In genomic region chr9:35239734-35240133, GRCm38 (mm10) we compare ENCODE assay signal across 11 mouse cellular contexts. TPM values are rescaled to one million over a fixed set of nuclear protein-coding genes. Genes with fewer than 3 reads are reported as not detected.
DNase-seq lines count a peak whose midpoint lies in the region; ATAC-seq and TF ChIP-seq lines count a peak whose summit lies in the region.
"Had no signal": no experiment of that assay in that cellular context is flagged by ENCODE, and none has a peak within 500 bp of the region (broad histone marks: within the 10 kb centered on the region; RNA-seq: fewer than 3 reads in every experiment).

No protein-coding gene starts in this region.

- in situ Hi-C loops in CH12.LX (cut with MboI; ENCODE audit: low pct_ligation_motif_present, low pct_unique_long_range_greater_than_20kb, low sequenced_read_pairs) = no loop called here

- no peaks in the 10 kb centered on the region for H3K9me3 ChIP-seq in heart, postnatal 0 days (replicated peaks; ENCODE audit: control insufficient read depth, low read length)
- H3K9me3 ChIP-seq in heart, embryonic 12.5 days (replicated peaks) = no peaks in the 10 kb centered on the region
- H3K9me3 ChIP-seq in lung, embryonic 14.5 days (ENCODE audit: low read depth, low read length) = no peaks in the 10 kb centered on the region
- H3K9me3 ChIP-seq in CH12.LX (replicated peaks; ENCODE audit: low read length) = no peaks in the 10 kb centered on the region
- H3K9me3 ChIP-seq: liver, embryonic 15.5 days had no signal

- no peak for TF ChIP-seq POLR2A in lung, adult 2 months (IDR thresholded peaks at IDR 0.05; ENCODE audit: borderline replicate concordance, extremely low read depth, low read depth, low read length)
- TF ChIP-seq POLR2A in CH12.LX (IDR thresholded peaks at IDR 0.05; ENCODE audit: low read depth, low read length) = no peak

- 0 out of 2 replicates have a peak, but pooled peaks have one; percentile 11 for TF ChIP-seq CTCF in heart, postnatal 0 days (IDR thresholded peaks at IDR 0.05; ENCODE audit: low read depth)
- TF ChIP-seq CTCF in lung, embryonic 14.5 days (IDR thresholded peaks at IDR 0.05; ENCODE audit: low read depth) = 0 out of 2 replicates have a peak, but pooled peaks have one; percentile 4
- TF ChIP-seq CTCF in lung, adult 2 months (IDR thresholded peaks at IDR 0.05; ENCODE audit: insufficient read depth, low read length) = no peak
- TF ChIP-seq CTCF in CH12.LX (conservative IDR thresholded peaks at IDR 0.05 in 1 of 2, IDR thresholded peaks at IDR 0.05 in 1 of 2; ENCODE audit: low read depth in 2 of 2, low read length in 2 of 2) = peak in 1 of 2 experiments; percentile 53; a peak in 2 of 4 replicates

- dilution Hi-C loops in CH12.LX (cut with MboI; ENCODE audit: extremely low pct_ligation_motif_present, extremely low pct_unique_long_range_greater_than_20kb, low sequenced_read_pairs) = no loop called here

- no peak for DNase-seq in heart, postnatal 0 days (ENCODE audit: low spot score)
- DNase-seq in lung, embryonic 14.5 days = no peak
- DNase-seq in lung, adult 2 months = no peak
- peak; percentile 12 for DNase-seq in CH12.LX (ENCODE audit: extremely low read depth)
- DNase-seq in kidney, adult 18-20 months = no peak
- DNase-seq: kidney, postnatal 25 days had no signal

- H3K9ac ChIP-seq in heart, postnatal 0 days (replicated peaks; ENCODE audit: low read depth, low read length) = no peak overlapping the region
- no peak overlapping the region for H3K9ac ChIP-seq in heart, embryonic 12.5 days
- H3K9ac ChIP-seq in lung, embryonic 14.5 days = no peak overlapping the region
- H3K9ac ChIP-seq in CH12.LX (ENCODE audit: insufficient read depth, low read depth) = no peak overlapping the region
- H3K9ac ChIP-seq: liver, embryonic 15.5 days had no signal

- ATAC-seq in heart, postnatal 0 days (ENCODE audit: insufficient read depth, low read depth) = no peak
- no peak for ATAC-seq in heart, embryonic 12.5 days (ENCODE audit: insufficient number of reproducible peaks, low FRiP score)
- no peak for ATAC-seq in lung, embryonic 14.5 days (ENCODE audit: insufficient read depth)
- 0 out of 2 replicates have a peak, but pooled peaks have one; percentile 26 for ATAC-seq in megakaryocyte-erythroid progenitor cell, adult 5-6 weeks (replicated peaks; ENCODE audit: low FRiP score, low TSS enrichment, poor library complexity, severe bottlenecking)
- ATAC-seq: forebrain, embryonic 14.5 days had no signal

- H3K4me1 ChIP-seq in heart, postnatal 0 days (ENCODE audit: control insufficient read depth, insufficient read depth) = no peaks in the 10 kb centered on the region
- peaks cover 9% of the 10 kb centered on the region for H3K4me1 ChIP-seq in heart, embryonic 12.5 days (replicated peaks)
- no peaks in the 10 kb centered on the region for H3K4me1 ChIP-seq in lung, embryonic 14.5 days (ENCODE audit: insufficient read depth)
- H3K4me1 ChIP-seq in lung, adult 2 months (ENCODE audit: control insufficient read depth, insufficient read depth, low read length) = peaks cover 2% of the 10 kb centered on the region; the same call in 1 of the 2 replicates
- H3K4me1 ChIP-seq in CH12.LX (ENCODE audit: control insufficient read depth in 1 of 2, insufficient read depth in 2 of 2) = no peaks in the 10 kb centered on the region
- H3K4me1 ChIP-seq: liver, embryonic 15.5 days had no signal

- no peak overlapping the region for H3K4me2 ChIP-seq in heart, postnatal 0 days (ENCODE audit: low read depth, low read length)
- H3K4me2 ChIP-seq in heart, embryonic 12.5 days = no peak overlapping the region
- no peak overlapping the region for H3K4me2 ChIP-seq in lung, embryonic 14.5 days
- H3K4me2 ChIP-seq in CH12.LX (ENCODE audit: insufficient read depth, low read depth, poor library complexity, severe bottlenecking) = no peak overlapping the region
- H3K4me2 ChIP-seq: liver, embryonic 15.5 days had no signal

- H3K27me3 ChIP-seq in heart, postnatal 0 days (ENCODE audit: control insufficient read depth, insufficient read depth, low read length) = no peaks in the 10 kb centered on the region
- no peaks in the 10 kb centered on the region for H3K27me3 ChIP-seq in heart, embryonic 12.5 days (replicated peaks)
- no peaks in the 10 kb centered on the region for H3K27me3 ChIP-seq in lung, embryonic 14.5 days (ENCODE audit: insufficient read depth, low read length)
- H3K27me3 ChIP-seq in CH12.LX (replicated peaks) = no peaks in the 10 kb centered on the region
- H3K27me3 ChIP-seq: liver, embryonic 15.5 days had no signal

- peak; percentile 33 for TF ChIP-seq RAD21 in CH12.LX (IDR thresholded peaks at IDR 0.05; ENCODE audit: low read depth, low read length)

- no peak overlapping the region for H3K4me3 ChIP-seq in heart, postnatal 0 days (ENCODE audit: low read depth, low read length)
- no peak overlapping the region for H3K4me3 ChIP-seq in heart, embryonic 12.5 days
- H3K4me3 ChIP-seq in lung, embryonic 14.5 days (ENCODE audit: low read depth, low read length) = no peak overlapping the region
- no peak overlapping the region for H3K4me3 ChIP-seq in lung, adult 2 months (replicated peaks; ENCODE audit: extremely low read depth, low read depth, low read length)
- H3K4me3 ChIP-seq in CH12.LX (replicated peaks in 1 of 3; ENCODE audit: low read depth in 2 of 3, low read length in 2 of 3, poor library complexity in 1 of 3) = no peak overlapping the region
- H3K4me3 ChIP-seq: liver, embryonic 15.5 days; myocyte had no signal

- H3K36me3 ChIP-seq in heart, postnatal 0 days (replicated peaks; ENCODE audit: control insufficient read depth, insufficient read depth, low read length) = no peaks in the 10 kb centered on the region
- H3K36me3 ChIP-seq in heart, embryonic 12.5 days = peaks cover 1% of the 10 kb centered on the region; the same call in 1 of the 2 replicates
- H3K36me3 ChIP-seq in lung, embryonic 14.5 days (ENCODE audit: insufficient read depth) = no peaks in the 10 kb centered on the region
- peaks cover 0 to 22% of the 10 kb centered on the region in 2 experiments for H3K36me3 ChIP-seq in CH12.LX (replicated peaks in 1 of 2; ENCODE audit: control insufficient read depth in 1 of 2, insufficient read depth in 1 of 2, low read length in 1 of 2)

- 65% methylated on average over 1 of the region's 1 CpGs for WGBS in heart, postnatal 0 days
- 54% methylated on average over 1 of the region's 1 CpGs for WGBS in heart, embryonic 12.5 days
- 71% methylated on average over 1 of the region's 1 CpGs for WGBS in lung, embryonic 14.5 days
- WGBS in lung, adult 2 months = 39% methylated on average over 1 of the region's 1 CpGs

- no peak overlapping the region for H3K27ac ChIP-seq in heart, postnatal 0 days (ENCODE audit: low read depth)
- H3K27ac ChIP-seq in heart, embryonic 12.5 days (ENCODE audit: poor library complexity, severe bottlenecking) = no peak overlapping the region
- H3K27ac ChIP-seq in lung, embryonic 14.5 days (ENCODE audit: low read depth) = no peak overlapping the region
- H3K27ac ChIP-seq in CH12.LX (ENCODE audit: insufficient read depth, low read depth) = no peak overlapping the region
- H3K27ac ChIP-seq: liver, embryonic 15.5 days had no signal

- TF ChIP-seq EP300 in heart, postnatal 0 days (IDR thresholded peaks at IDR 0.05; ENCODE audit: low read depth) = no peak
- TF ChIP-seq EP300 in CH12.LX (IDR thresholded peaks at IDR 0.05; ENCODE audit: low read length) = no peak

- no peaks in the 10 kb centered on the region for H3K79me2 ChIP-seq in CH12.LX (replicated peaks; ENCODE audit: control insufficient read depth, extremely low read depth, insufficient read depth, poor library complexity, severe bottlenecking)

RNA-seq across cellular contexts. Expression of gene Fam118b, which starts 27.9 kb away (rescaled TPM):
- 8.8 and 19.7 TPM in 2 replicates for total RNA-seq in heart, postnatal 0 days (2014; rRNA removed; ENCODE audit: low replicate concordance)
- 22.6 and 24.8 TPM in 2 replicates for polyA plus RNA-seq in heart, postnatal 0 days (2015; fragmentation: Nextera tagmentation; extraction: Ambion mirVana)
- 26.6 and 28.5 TPM in 2 replicates for polyA plus RNA-seq in heart, embryonic 12.5 days (2016; fragmentation: Nextera tagmentation; extraction: Ambion mirVana)
- 37.9 and 40.4 TPM in 2 replicates for polyA plus RNA-seq in lung, embryonic 14.5 days (2014; fragmentation: Nextera tagmentation; extraction: Ambion mirVana)
- polyA plus RNA-seq in lung, adult 2 months (2012; rRNA removed) = 10.1 and 12.7 TPM in 2 replicates
- total RNA-seq in CH12.LX (2012; rRNA removed) = 12.7 and 19.1 TPM in 2 replicates
- 21.3 and 22.2 TPM in 2 replicates for total RNA-seq in CH12.LX (2014; rRNA removed)
- 27.7 and 28.7 TPM in 2 replicates for polyA plus RNA-seq in CH12.LX (2012; ENCODE audit: insufficient read length, low read depth)
- 24.7 and 34.1 TPM in 2 replicates for total RNA-seq in megakaryocyte-erythroid progenitor cell, adult 5-6 weeks (2014; fragmentation: Nextera tagmentation)
- 8.7 and 16.5 TPM in 2 replicates for total RNA-seq in megakaryocyte-erythroid progenitor cell, adult 5-6 weeks (2017)

RNA-seq across cellular contexts. Expression of gene Rpusd4, which starts 27.9 kb away (rescaled TPM):
- total RNA-seq in heart, postnatal 0 days (2014; rRNA removed; ENCODE audit: low replicate concordance) = 5.8 and 12.6 TPM in 2 replicates
- 14.1 and 17.3 TPM in 2 replicates for polyA plus RNA-seq in heart, postnatal 0 days (2015; fragmentation: Nextera tagmentation; extraction: Ambion mirVana)
- polyA plus RNA-seq in heart, embryonic 12.5 days (2016; fragmentation: Nextera tagmentation; extraction: Ambion mirVana) = 22.1 and 24.4 TPM in 2 replicates
- 29.7 and 30.9 TPM in 2 replicates for polyA plus RNA-seq in lung, embryonic 14.5 days (2014; fragmentation: Nextera tagmentation; extraction: Ambion mirVana)
- polyA plus RNA-seq in lung, adult 2 months (2012; rRNA removed) = 7.5 and 9.0 TPM in 2 replicates
- total RNA-seq in CH12.LX (2012; rRNA removed) (27.3 and 28.2 TPM in 2 replicates), CH12.LX (2014; rRNA removed) (21.7 and 23.7 TPM in 2 replicates)
- 29.5 and 30.1 TPM in 2 replicates for polyA plus RNA-seq in CH12.LX (2012; ENCODE audit: insufficient read length, low read depth)
- total RNA-seq in megakaryocyte-erythroid progenitor cell, adult 5-6 weeks (2014; fragmentation: Nextera tagmentation) = 31.0 and 47.2 TPM in 2 replicates
- total RNA-seq in megakaryocyte-erythroid progenitor cell, adult 5-6 weeks (2017) = 13.9 and 21.5 TPM in 2 replicates

RNA-seq across cellular contexts. Expression of gene Foxred1, which starts 28.9 kb away (rescaled TPM):
- total RNA-seq in heart, postnatal 0 days (2014; rRNA removed; ENCODE audit: low replicate concordance) = 88.0 and 91.5 TPM in 2 replicates
- polyA plus RNA-seq in heart, postnatal 0 days (2015; fragmentation: Nextera tagmentation; extraction: Ambion mirVana) = 93.1 and 95.9 TPM in 2 replicates
- polyA plus RNA-seq in heart, embryonic 12.5 days (2016; fragmentation: Nextera tagmentation; extraction: Ambion mirVana) = 62.2 and 67.6 TPM in 2 replicates
- 39.6 and 41.1 TPM in 2 replicates for polyA plus RNA-seq in lung, embryonic 14.5 days (2014; fragmentation: Nextera tagmentation; extraction: Ambion mirVana)
- 12.4 and 18.3 TPM in 2 replicates for polyA plus RNA-seq in lung, adult 2 months (2012; rRNA removed)
- 31.1 and 40.3 TPM in 2 replicates for total RNA-seq in CH12.LX (2012; rRNA removed)
- 69.1 and 70.0 TPM in 2 replicates for total RNA-seq in CH12.LX (2014; rRNA removed)
- 40.3 and 42.6 TPM in 2 replicates for polyA plus RNA-seq in CH12.LX (2012; ENCODE audit: insufficient read length, low read depth)
- total RNA-seq in megakaryocyte-erythroid progenitor cell, adult 5-6 weeks (2014; fragmentation: Nextera tagmentation) = 29.5 and 36.4 TPM in 2 replicates
- total RNA-seq in megakaryocyte-erythroid progenitor cell, adult 5-6 weeks (2017) = 37.9 and 52.0 TPM in 2 replicates

RNA-seq across cellular contexts. Expression of gene Tirap, which starts 39.6 kb away (rescaled TPM):
- total RNA-seq in heart, postnatal 0 days (2014; rRNA removed; ENCODE audit: low replicate concordance) = 10.0 and 13.2 TPM in 2 replicates
- 5.5 TPM in 2 replicates for polyA plus RNA-seq in heart, postnatal 0 days (2015; fragmentation: Nextera tagmentation; extraction: Ambion mirVana)
- polyA plus RNA-seq in heart, embryonic 12.5 days (2016; fragmentation: Nextera tagmentation; extraction: Ambion mirVana) = 11.8 and 11.9 TPM in 2 replicates
- 11.6 and 12.0 TPM in 2 replicates for polyA plus RNA-seq in lung, embryonic 14.5 days (2014; fragmentation: Nextera tagmentation; extraction: Ambion mirVana)
- polyA plus RNA-seq in lung, adult 2 months (2012; rRNA removed) = 19.9 and 20.8 TPM in 2 replicates
- total RNA-seq in CH12.LX (2012; rRNA removed) (10.5 and 11.8 TPM in 2 replicates), CH12.LX (2014; rRNA removed) (14.2 and 18.0 TPM in 2 replicates)
- polyA plus RNA-seq in CH12.LX (2012; ENCODE audit: insufficient read length, low read depth) = 15.6 and 18.7 TPM in 2 replicates
- total RNA-seq in megakaryocyte-erythroid progenitor cell, adult 5-6 weeks (2014; fragmentation: Nextera tagmentation) = 2.8 and 3.9 TPM in 2 replicates
- 1.2 and 8.7 TPM in 2 replicates for total RNA-seq in megakaryocyte-erythroid progenitor cell, adult 5-6 weeks (2017)

RNA-seq across cellular contexts. Expression of gene Srpr, which starts 39.8 kb away (rescaled TPM):
- total RNA-seq in heart, postnatal 0 days (2014; rRNA removed; ENCODE audit: low replicate concordance) = 39.0 and 77.8 TPM in 2 replicates
- polyA plus RNA-seq in heart, postnatal 0 days (2015; fragmentation: Nextera tagmentation; extraction: Ambion mirVana) = 90.3 and 90.9 TPM in 2 replicates
- 97.4 and 101 TPM in 2 replicates for polyA plus RNA-seq in heart, embryonic 12.5 days (2016; fragmentation: Nextera tagmentation; extraction: Ambion mirVana)
- 129 and 133 TPM in 2 replicates for polyA plus RNA-seq in lung, embryonic 14.5 days (2014; fragmentation: Nextera tagmentation; extraction: Ambion mirVana)
- 72.4 and 88.1 TPM in 2 replicates for polyA plus RNA-seq in lung, adult 2 months (2012; rRNA removed)
- total RNA-seq in CH12.LX (2012; rRNA removed) (40.1 and 50.7 TPM in 2 replicates), CH12.LX (2014; rRNA removed) (33.0 and 38.2 TPM in 2 replicates)
- 95.0 and 99.2 TPM in 2 replicates for polyA plus RNA-seq in CH12.LX (2012; ENCODE audit: insufficient read length, low read depth)
- total RNA-seq in megakaryocyte-erythroid progenitor cell, adult 5-6 weeks (2014; fragmentation: Nextera tagmentation) = 50.0 and 60.6 TPM in 2 replicates
- 47.4 and 84.9 TPM in 2 replicates for total RNA-seq in megakaryocyte-erythroid progenitor cell, adult 5-6 weeks (2017)
